Mouse (Mus musculus): ENCODE measurements around the gene Pkp2.
"Not testable (repeated sequence)": the region's sequence is repeated elsewhere in the genome, so short reads cannot be mapped to it uniquely, and the experiment has no call there.

Pkp2 gene

GRCm38 (mm10) chr16:16213079-16213760, at the start of gene Pkp2:
TSS of gene Pkp2 (plus strand) at chr16:16213318.
- DNase-seq (ENCODE audit: low read depth, low spot score): peak; percentile 93

DNA sequence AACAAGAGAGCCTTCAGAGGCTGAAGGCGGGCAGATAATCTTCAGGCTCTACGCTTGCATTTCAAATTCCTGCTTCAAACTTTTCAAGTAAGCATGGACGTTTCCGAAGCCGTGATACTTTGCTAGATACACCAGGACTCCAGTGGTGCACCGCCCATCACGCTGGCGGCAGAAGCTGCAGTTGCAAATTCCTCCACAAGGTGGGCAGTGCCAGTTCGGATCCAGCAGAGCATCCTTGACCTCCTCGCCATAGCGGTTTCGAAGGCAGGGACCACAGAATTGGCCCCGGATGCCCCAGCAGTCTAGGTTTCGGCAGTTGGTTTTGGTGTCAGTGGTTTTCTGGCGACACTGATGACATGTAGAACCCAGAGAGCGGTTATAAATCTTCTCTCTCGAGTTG, 15.7 kb upstream of the Pkp2 start:
- no peak for DNase-seq (ENCODE audit: low read depth, low spot score)

GRCm38 (mm10) chr16:16201991-16202390, 11.1 kb upstream of the Pkp2 start:
- peak; percentile 67 for DNase-seq (ENCODE audit: low read depth, low spot score)

- no peak for DNase-seq (ENCODE audit: low read depth, low spot score)
Measured at GRCm38 (mm10) chr16:16204648-16205047, 8.5 kb upstream of the Pkp2 start.

- DNase-seq (ENCODE audit: low read depth, low spot score): no peak
Measured at GRCm38 (mm10) chr16:16212723-16213078, 417 bp upstream of the Pkp2 start.

DNA sequence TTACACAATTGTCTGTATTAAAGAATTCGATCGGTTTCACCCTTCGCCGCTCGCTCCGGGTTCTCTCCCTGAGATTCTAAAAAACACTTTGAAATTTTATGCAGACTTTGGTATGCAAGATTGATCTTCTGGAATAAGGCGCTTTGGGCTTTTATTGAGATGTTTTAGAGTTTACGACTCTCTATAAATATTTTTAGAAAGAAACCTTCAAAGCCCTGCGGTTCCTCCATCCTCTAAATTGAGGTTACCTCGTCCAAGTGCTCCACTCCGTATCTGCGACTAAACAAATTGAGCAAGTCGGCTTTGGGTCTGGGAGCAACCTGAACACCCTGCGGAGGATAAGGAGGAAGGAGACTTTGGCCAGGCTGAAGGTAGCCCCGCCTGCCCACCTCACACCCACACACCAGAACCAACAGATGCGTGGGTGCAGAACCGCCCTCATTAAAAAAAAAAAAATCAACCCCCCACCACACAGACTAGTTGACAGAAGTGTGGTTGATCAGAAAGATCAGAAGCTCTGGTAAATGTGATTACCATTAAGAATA, 715 bp downstream of the Pkp2 start:
- DNase-seq (ENCODE audit: low read depth, low spot score): no peak

DNA sequence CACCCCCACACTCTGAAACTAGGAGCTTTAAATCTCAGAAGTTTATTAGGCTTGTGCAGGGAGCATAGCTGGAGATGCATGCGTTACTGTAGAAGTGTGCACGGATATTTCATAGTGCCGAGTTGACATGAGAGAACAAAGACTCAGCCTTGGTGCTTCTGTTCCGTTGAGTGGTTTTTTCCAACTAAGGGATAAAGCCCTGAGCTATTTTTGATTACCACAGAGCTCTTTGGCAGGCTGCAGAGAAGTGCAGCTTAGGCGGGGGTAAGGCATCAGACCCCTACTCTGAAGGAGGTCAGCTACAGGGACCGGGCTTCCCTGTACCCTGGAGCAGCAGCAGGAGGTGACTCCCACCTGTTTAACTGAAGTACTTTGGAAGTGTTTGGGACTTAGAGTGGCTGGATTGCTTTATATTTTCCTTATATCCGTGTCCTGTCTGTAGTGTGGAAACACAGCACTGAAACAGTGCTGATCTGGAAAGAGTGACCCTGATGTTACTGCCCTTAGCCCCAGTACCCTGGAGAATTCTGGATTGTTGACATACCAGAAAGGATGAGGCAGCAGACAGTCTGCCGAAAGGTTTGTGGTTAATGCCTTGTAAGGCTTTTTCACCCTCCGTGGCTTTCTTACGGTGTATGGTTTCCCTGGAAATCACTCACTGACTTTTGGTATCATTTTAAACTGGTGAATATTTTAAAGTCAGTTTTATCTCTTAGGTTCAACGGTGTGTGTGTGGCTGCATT, 2.7 kb downstream of the Pkp2 start:
- no peak for DNase-seq (ENCODE audit: low read depth, low spot score)

- no peak for DNase-seq (ENCODE audit: low read depth, low spot score)
Measured at GRCm38 (mm10) chr16:16216934-16217333, 3.8 kb downstream of the Pkp2 start.

DNA sequence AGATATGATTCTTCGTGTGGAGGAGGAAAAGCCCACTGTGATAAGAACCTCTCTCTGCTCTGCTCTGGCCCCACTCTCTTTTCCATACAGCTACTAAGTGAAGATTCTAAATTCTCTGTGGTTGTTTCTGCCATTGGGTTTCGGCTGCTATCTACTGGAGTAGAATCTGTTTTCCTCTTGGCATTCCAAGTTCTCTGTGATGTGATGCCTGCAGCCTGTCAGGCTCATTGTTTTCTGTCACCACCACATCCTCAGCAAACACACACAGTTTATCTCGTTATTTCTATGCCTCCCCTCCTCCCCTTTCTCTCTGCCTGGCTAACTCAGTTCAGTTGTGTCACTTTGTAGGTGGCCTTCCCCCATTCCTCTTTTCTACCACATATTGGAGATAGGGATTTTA, 6.7 kb downstream of the Pkp2 start:
- DNase-seq (ENCODE audit: low read depth, low spot score): no peak

DNA sequence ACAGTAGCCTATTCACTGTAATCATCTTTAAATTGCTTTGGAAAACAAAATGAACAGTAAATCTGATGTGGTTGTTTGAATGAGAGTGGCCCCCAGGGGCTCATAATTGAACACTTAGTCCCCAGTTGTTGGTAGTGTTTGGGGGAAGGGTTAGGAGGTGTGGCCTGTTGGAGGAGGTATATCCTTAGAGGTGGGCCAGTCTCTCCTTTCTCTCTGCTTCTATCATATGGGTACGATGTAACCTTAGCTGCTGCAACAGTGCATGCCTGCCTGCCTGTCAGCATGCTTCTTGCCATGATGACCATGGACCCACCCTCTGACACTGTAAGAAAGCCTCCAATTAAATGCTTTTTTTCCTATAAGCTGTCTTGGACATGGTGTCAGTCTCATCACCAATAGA, 9.5 kb downstream of the Pkp2 start:
- DNase-seq (ENCODE audit: low read depth, low spot score): no peak

- DNase-seq (ENCODE audit: low read depth, low spot score): no peak
Measured at GRCm38 (mm10) chr16:16224506-16224924, 11.4 kb downstream of the Pkp2 start.

- no peak for DNase-seq (ENCODE audit: low read depth, low spot score)
Measured at GRCm38 (mm10) chr16:16225828-16226227, 12.7 kb downstream of the Pkp2 start.

DNA sequence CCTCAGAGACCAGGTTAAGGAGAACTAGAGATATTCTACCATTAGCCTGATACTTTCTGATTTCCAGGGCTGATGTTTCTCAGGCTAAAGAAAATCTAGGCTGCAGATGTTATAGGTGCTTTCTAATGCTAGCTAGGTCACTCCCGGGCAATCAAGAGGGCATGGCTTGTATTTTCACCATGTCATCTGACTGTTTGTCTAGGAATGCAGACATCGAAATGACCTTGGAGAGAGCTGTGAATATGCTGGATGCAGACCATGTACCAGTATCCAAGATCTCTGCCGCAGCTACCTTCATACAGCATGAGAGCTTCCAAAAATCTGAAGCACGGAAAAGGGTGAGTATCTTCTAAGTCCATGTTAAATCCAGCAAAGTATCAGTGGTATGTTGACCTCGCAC, 17.3 kb downstream of the Pkp2 start:
- DNase-seq (ENCODE audit: low read depth, low spot score): no peak

DNA sequence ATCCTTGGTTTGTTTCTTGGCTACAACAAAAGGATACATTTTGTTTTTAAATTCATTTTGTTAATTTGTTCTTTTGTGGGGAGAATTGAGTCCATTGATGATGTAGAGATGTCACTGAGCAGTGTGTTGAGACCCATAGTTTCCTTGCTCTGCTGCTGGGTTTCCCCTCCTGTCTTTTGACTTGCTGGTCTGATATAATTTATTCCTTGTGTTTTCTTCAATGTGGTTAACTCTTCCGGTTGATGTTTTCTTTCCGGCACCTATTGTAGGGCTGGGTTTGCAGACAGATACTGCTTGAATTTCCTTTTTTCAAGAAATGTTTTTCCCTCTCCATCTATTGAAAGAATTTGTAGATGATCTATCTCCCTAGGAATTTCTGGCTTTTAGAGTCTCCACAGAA, 20.8 kb downstream of the Pkp2 start:
- DNase-seq (ENCODE audit: low read depth, low spot score): no peak

DNA sequence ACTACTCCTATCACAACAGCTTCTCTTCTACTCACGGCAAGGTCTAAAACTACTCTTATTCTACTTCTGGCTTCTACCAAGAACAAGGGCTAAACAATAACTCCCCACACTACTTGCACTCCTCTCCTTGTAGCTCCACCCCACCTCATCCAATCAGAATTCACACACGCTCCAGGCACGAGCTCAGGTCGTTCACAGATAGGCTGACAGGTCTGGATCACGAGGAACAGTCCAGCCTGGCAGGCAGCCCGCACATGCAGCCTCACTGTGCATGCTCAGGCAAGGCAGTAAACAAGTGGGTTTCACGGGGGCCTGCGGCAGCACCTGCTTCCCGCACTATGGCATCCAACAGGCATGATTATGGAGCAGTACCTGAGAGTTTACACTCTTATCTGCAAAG, 23.6 kb downstream of the Pkp2 start:
- not testable (repeated sequence) for DNase-seq (ENCODE audit: low read depth, low spot score)

GRCm38 (mm10) chr16:16238356-16238755, 25.2 kb downstream of the Pkp2 start:
- DNase-seq (ENCODE audit: low read depth, low spot score): peak; percentile 75

- DNase-seq (ENCODE audit: low read depth, low spot score): no peak
Measured at GRCm38 (mm10) chr16:16244711-16245110, 31.6 kb downstream of the Pkp2 start.

DNA sequence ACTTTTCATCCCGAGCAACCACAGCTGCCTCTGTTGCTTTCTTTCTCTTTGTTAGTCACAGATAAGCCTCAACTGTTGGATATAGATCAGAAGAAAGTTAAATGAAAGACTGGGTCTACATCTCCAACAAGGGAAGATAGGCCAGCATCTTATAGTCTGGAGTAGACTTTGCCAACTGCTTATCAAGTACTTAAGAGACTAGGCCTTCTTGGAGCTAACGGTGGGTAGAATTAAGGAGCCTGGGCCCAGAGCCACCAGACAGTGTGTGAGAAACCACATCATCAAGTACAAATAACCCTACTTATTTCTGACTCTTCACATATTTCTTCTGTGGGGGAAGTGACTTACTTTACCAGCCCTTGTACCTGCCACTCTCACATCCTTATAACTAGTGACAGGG, 37.4 kb downstream of the Pkp2 start:
- peak; percentile 29 for DNase-seq (ENCODE audit: low read depth, low spot score)

GRCm38 (mm10) chr16:16253326-16254074, 40.4 kb downstream of the Pkp2 start:
- no peak for DNase-seq (ENCODE audit: low read depth, low spot score)

DNA sequence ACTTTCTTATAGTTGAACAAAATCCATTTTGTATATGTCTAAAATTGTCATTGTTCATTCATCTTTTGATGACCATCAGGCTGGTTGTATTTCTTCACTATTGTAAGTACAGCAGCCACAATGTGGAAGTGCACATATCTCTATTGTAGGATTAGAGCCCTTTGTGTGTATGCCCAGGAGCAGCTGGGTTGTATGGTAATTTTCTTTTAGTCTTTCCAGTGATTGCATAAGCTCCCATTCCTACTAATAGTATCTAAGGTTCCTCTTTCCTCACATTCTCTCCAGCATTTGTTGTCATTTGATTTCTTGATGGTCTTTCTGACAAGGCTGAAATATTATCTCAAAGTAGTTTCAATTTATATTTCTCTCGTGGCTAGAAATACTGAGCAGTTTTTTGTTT, 42.1 kb downstream of the Pkp2 start:
- no peak for DNase-seq (ENCODE audit: low read depth, low spot score)

- DNase-seq (ENCODE audit: low read depth, low spot score): no peak
Measured at GRCm38 (mm10) chr16:16255874-16256273, 42.8 kb downstream of the Pkp2 start.

DNA sequence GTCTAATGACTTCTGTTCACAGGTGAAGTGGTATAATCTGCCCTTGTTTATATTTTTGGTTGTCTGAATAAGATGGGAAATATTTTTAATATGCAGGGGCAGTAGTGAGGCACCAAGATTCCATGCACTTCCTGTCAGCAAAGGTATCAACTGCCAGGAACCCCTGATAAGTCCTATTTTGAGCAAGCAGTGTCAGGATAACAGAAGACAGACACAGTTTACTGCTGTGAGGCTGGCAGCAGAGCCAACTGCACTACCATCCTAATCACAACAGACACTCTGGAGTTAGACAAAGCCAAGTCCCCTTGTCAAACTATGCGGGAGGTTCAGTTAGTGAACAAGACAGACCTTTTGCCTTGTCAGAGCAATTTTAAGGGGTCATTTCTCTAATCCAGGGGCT, 43.6 kb downstream of the Pkp2 start:
- DNase-seq (ENCODE audit: low read depth, low spot score): no peak

Data from A20 (cell line).